ENCODE assay signal across 21 mouse cellular contexts in the genomic region with DNA sequence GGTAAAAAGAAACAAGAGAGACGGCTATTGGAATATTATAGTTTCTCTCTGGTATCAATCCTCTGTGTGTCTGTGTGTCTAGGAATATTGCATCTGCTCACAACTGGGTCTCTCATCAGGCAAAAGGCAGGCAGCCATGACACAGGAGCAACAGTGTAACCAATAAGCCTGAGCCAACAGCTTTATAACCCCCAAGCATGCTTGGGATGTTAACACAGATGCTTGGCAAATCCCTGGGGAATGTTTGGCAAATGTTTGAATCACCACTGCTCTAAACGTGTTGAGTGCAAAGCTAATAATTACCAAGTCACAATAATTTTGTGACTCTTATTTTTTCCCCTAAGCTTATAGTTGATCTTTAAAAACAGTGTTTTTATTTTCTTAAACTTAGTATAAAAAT.
"Had no signal": no experiment of that assay in that cellular context is flagged by ENCODE, and none has a peak within 500 bp of the region (broad histone marks: within the 10 kb centered on the region; RNA-seq: fewer than 3 reads in every experiment).

No protein-coding gene starts in this region.

- H3K4me3 ChIP-seq: heart, adult 2 months; heart, embryonic 13.5 days; heart, embryonic 15.5 days; hindbrain, embryonic 13.5 days; hindbrain, embryonic 15.5 days; layer of hippocampus, adult 2 months; left cerebral cortex, adult 2 months; limb, embryonic 13.5 days; limb, embryonic 15.5 days; liver, embryonic 12.5 days had no signal

- H3K4me1 ChIP-seq: limb, embryonic 15.5 days; liver, embryonic 12.5 days had no signal

- DNase-seq: gastrocnemius, postnatal 14 days; gastrocnemius, postnatal 36 days; heart, adult 11 months; heart, adult 2 months; heart, postnatal 14 days; heart, postnatal 36 days; kidney, adult 11 months; kidney, adult 2 months; kidney, postnatal 10 days; kidney, postnatal 25 days; kidney, postnatal 4 days; left cerebral cortex, postnatal 4 days had no signal
